Comparison of ENCODE assay signal across 8 mouse cellular contexts in the genomic region with DNA sequence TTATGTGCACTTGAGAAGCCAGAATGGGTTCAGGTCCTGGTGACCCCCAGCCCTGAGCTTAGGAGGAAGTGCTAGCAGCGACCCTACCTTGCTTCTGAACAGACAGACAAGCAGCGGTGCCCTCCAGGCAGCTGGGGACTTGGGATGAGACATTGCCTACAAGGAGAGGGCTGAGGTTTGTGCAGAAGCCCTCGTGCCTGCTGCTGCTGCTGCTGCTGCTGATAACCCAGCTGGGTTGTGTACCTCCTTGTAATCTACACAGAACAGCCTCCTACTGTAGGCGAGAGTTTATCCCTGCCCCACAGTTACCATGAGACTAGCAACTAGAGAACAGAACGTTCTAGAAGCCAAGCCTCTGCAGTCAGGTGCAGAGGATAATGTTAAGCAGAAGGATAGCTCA.
DNase-seq lines count a peak whose midpoint lies in the region; ATAC-seq lines count a peak whose summit lies in the region.

No protein-coding gene starts in this region.

- no peak overlapping the region; the same call in 1 of the 2 replicates for H3K27ac ChIP-seq in neural tube, embryonic 11.5 days (ENCODE audit: low read depth, low read length)
- peak overlapping the region; percentile 53; the same call in 1 of the 2 replicates for H3K27ac ChIP-seq in limb, embryonic 11.5 days (replicated peaks; ENCODE audit: low read depth, low read length)
- peak overlapping the region; percentile 68 for H3K27ac ChIP-seq in neural tube, embryonic 13.5 days (replicated peaks)

- intact Hi-C loops in left cerebral cortex, postnatal 10 days (cut with DNase I) = no loop called here

- H3K4me3 ChIP-seq in neural tube, embryonic 11.5 days (ENCODE audit: low read depth, low read length) = peak overlapping the region; percentile 31
- peak overlapping the region; percentile 68 for H3K4me3 ChIP-seq in erythroblast, embryonic 14.5 days (replicated peaks)
- peak overlapping the region; percentile 39 for H3K4me3 ChIP-seq in limb, embryonic 11.5 days (ENCODE audit: low read depth, low read length)
- H3K4me3 ChIP-seq in neural tube, embryonic 13.5 days = peak overlapping the region; percentile 41

- H3K4me2 ChIP-seq in neural tube, embryonic 11.5 days (ENCODE audit: low read depth) = peak overlapping the region; percentile 53
- peak overlapping the region; percentile 55 for H3K4me2 ChIP-seq in limb, embryonic 11.5 days (ENCODE audit: low read depth, severe bottlenecking)
- peak overlapping the region; percentile 70 for H3K4me2 ChIP-seq in neural tube, embryonic 13.5 days

- 56% methylated on average over 5 of the region's 5 CpGs for WGBS in neural tube, embryonic 11.5 days
- WGBS in limb, embryonic 11.5 days = 33% methylated on average over 5 of the region's 5 CpGs
- WGBS in neural tube, embryonic 13.5 days = 55% methylated on average over 5 of the region's 5 CpGs

- peaks cover 6% of the 10 kb centered on the region; the same call in 1 of the 2 replicates for H3K36me3 ChIP-seq in neural tube, embryonic 11.5 days (ENCODE audit: control insufficient read depth, insufficient read depth, low read length)
- peaks cover 51% of the 10 kb centered on the region for H3K36me3 ChIP-seq in erythroblast, embryonic 14.5 days (ENCODE audit: control insufficient read depth)
- peaks cover 4% of the 10 kb centered on the region; the same call in 1 of the 2 replicates for H3K36me3 ChIP-seq in limb, embryonic 11.5 days (ENCODE audit: control insufficient read depth, insufficient read depth, low read length)
- H3K36me3 ChIP-seq in neural tube, embryonic 13.5 days = peaks cover 6% of the 10 kb centered on the region

- peak overlapping the region; percentile 46 for H3K9ac ChIP-seq in neural tube, embryonic 11.5 days (ENCODE audit: low read length)
- H3K9ac ChIP-seq in limb, embryonic 11.5 days (ENCODE audit: low read length) = peak overlapping the region; percentile 38
- H3K9ac ChIP-seq in neural tube, embryonic 13.5 days = peak overlapping the region; percentile 74

- H3K9me3 ChIP-seq in neural tube, embryonic 11.5 days (ENCODE audit: control insufficient read depth, low read length) = no peaks in the 10 kb centered on the region
- H3K9me3 ChIP-seq in erythroblast, embryonic 14.5 days (ENCODE audit: control insufficient read depth, low read length) = no peaks in the 10 kb centered on the region
- no peaks in the 10 kb centered on the region for H3K9me3 ChIP-seq in limb, embryonic 11.5 days (ENCODE audit: control insufficient read depth, low read length)
- no peaks in the 10 kb centered on the region for H3K9me3 ChIP-seq in neural tube, embryonic 13.5 days

- H3K4me1 ChIP-seq in neural tube, embryonic 11.5 days (ENCODE audit: control insufficient read depth, insufficient read depth, low read length) = peaks cover 41% of the 10 kb centered on the region
- H3K4me1 ChIP-seq in erythroblast, embryonic 14.5 days (ENCODE audit: control insufficient read depth) = peaks cover 79% of the 10 kb centered on the region
- H3K4me1 ChIP-seq in limb, embryonic 11.5 days (ENCODE audit: control insufficient read depth, insufficient read depth, low read length) = peaks cover 48% of the 10 kb centered on the region
- H3K4me1 ChIP-seq in neural tube, embryonic 13.5 days (replicated peaks) = peaks cover 73% of the 10 kb centered on the region

- no peak for ATAC-seq in neural tube, embryonic 11.5 days (ENCODE audit: insufficient read depth, low FRiP score, low TSS enrichment)
- no peak for ATAC-seq in limb, embryonic 11.5 days (ENCODE audit: insufficient number of reproducible peaks, low FRiP score, low TSS enrichment, low read depth)
- ATAC-seq in neural tube, embryonic 13.5 days (ENCODE audit: low read depth) = no peak

- DNase-seq in neural tube, embryonic 11.5 days (ENCODE audit: low spot score) = no peak
- no peak for DNase-seq in neural tube, embryonic 10.5 days (ENCODE audit: extremely low spot score, low spot score)
- DNase-seq in limb, embryonic 11.5 days (ENCODE audit: low spot score) = no peak
- DNase-seq in right cerebral cortex, postnatal 10 days (ENCODE audit: low spot score in 2 of 2) = no peak
- no peak for DNase-seq in left cerebral cortex, postnatal 10 days (ENCODE audit: extremely low spot score in 1 of 2, low spot score in 2 of 2)
- no peak for DNase-seq in urinary bladder, postnatal 36 days (ENCODE audit: low spot score in 2 of 2)

- no peaks in the 10 kb centered on the region for H3K27me3 ChIP-seq in neural tube, embryonic 11.5 days (ENCODE audit: control insufficient read depth, insufficient read depth, low read length)
- H3K27me3 ChIP-seq in erythroblast, embryonic 14.5 days (ENCODE audit: control insufficient read depth) = no peaks in the 10 kb centered on the region
- H3K27me3 ChIP-seq in limb, embryonic 11.5 days (ENCODE audit: control insufficient read depth, insufficient read depth, low read length) = no peaks in the 10 kb centered on the region
- no peaks in the 10 kb centered on the region for H3K27me3 ChIP-seq in neural tube, embryonic 13.5 days
